Mouse (Mus musculus): Measurements from ENCODE around the gene Cux1. TPM values are rescaled to one million over a fixed set of nuclear protein-coding genes. Genes with fewer than 3 reads are reported as not detected.

Cux1 gene
- polyA plus RNA-seq, 1 experiment from 2014 or later = 114 TPM

GRCm38 (mm10) chr5:136243851-136244761, 323.2 kb downstream of the Cux1 start:
- Histone ChIP-seq H3K4me3 (peak overlapping the region; percentile 88), H3K36me3 (no peaks in the 10 kb centered on the region), H3K9me3 (no peaks in the 10 kb centered on the region), H3K27ac (peak overlapping the region; percentile 86), H3K4me1 (peaks cover 19% of the 10 kb centered on the region), H3K27me3 (no peaks in the 10 kb centered on the region), H3K4me2 (peak overlapping the region; percentile 88), H3K9ac (peak overlapping the region; percentile 68)
- ATAC-seq (ENCODE audit: borderline replicate concordance, extremely low read depth, low FRiP score, low TSS enrichment) = peak; percentile 32
- WGBS = under 1% methylated on average over 65 of the region's 67 CpGs

DNA sequence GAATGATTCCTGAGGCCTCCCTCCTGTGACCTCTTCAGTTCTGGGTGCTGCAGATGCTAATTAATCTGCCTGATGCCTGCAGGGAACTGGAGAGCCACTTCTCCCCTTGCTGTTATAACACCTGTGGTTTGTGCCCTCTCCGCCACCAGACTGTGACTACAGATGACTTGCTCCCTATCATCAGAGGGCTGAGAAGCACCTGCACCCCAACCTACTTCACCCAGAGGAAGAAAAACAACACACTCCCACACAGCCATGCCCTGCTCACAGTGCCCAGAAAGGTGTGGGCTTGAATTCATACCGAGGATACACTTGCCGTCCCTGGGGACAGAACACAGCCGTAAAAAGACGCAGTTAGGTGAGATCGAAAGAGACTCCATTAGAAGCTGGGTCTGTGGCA, 326.1 kb downstream of the Cux1 start:
- no peak overlapping the region for H3K27ac ChIP-seq
- no peak overlapping the region for H3K4me3 ChIP-seq
- no peaks in the 10 kb centered on the region for H3K9me3 ChIP-seq
- H3K36me3 ChIP-seq = no peaks in the 10 kb centered on the region
- no peak overlapping the region for H3K4me2 ChIP-seq
- no peak for ATAC-seq (ENCODE audit: borderline replicate concordance, extremely low read depth, low FRiP score, low TSS enrichment)
- H3K27me3 ChIP-seq = no peaks in the 10 kb centered on the region
- WGBS = 80% methylated on average over 6 of the region's 6 CpGs
- H3K4me1 ChIP-seq = peaks cover 24% of the 10 kb centered on the region
- no peak overlapping the region for H3K9ac ChIP-seq

- H3K36me3 ChIP-seq = no peaks in the 10 kb centered on the region
- H3K4me2 ChIP-seq = no peak overlapping the region
- no peak overlapping the region for H3K4me3 ChIP-seq
- ATAC-seq (ENCODE audit: borderline replicate concordance, extremely low read depth, low FRiP score, low TSS enrichment) = no peak
- WGBS = 55% methylated on average over 1 of the region's 1 CpGs
- peaks cover 17% of the 10 kb centered on the region for H3K4me1 ChIP-seq
- H3K9me3 ChIP-seq = no peaks in the 10 kb centered on the region
- no peak overlapping the region for H3K27ac ChIP-seq
- no peaks in the 10 kb centered on the region for H3K27me3 ChIP-seq
- no peak overlapping the region for H3K9ac ChIP-seq
Measured at GRCm38 (mm10) chr5:136240381-136240780, 326.9 kb downstream of the Cux1 start.

GRCm38 (mm10) chr5:136237607-136238006, 329.7 kb downstream of the Cux1 start:
- Histone ChIP-seq H3K4me1 (peaks cover 5% of the 10 kb centered on the region; the same call in 1 of the 2 replicates), H3K36me3 (no peaks in the 10 kb centered on the region), H3K27me3 (no peaks in the 10 kb centered on the region; the same call in 1 of the 2 replicates), H3K9me3 (no peaks in the 10 kb centered on the region), H3K27ac (no peak overlapping the region), H3K4me2 (peak overlapping the region; percentile 55), H3K4me3 (peak overlapping the region; percentile 27), H3K9ac (no peak overlapping the region)
- ATAC-seq (ENCODE audit: borderline replicate concordance, extremely low read depth, low FRiP score, low TSS enrichment) = no peak
- 2% methylated on average over 19 of the region's 19 CpGs for WGBS

DNA sequence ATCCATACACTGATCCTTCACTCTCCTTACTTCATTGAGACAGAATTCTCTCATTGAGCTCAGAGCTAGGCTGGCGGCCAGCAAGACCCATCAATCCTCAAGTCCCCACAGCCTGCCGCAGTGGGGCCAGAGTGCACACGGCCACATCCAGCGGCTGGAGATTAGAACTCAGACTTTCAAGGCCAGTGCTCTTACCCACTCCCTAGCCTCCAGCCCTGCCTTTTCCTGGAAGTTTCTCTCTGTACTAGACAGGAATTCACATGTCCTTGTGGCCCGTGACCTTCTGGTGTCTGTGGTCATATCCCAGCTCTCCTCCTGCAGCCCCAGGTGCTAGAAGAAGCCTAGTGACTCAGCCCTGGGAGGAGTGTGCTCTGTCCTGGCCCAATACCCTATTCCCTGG, 330.7 kb downstream of the Cux1 start:
- 55% methylated on average over 5 of the region's 5 CpGs for WGBS
- Histone ChIP-seq H3K4me2 (no peak overlapping the region), H3K27me3 (peaks cover 5% of the 10 kb centered on the region), H3K9ac (no peak overlapping the region), H3K4me3 (no peak overlapping the region), H3K27ac (no peak overlapping the region), H3K36me3 (no peaks in the 10 kb centered on the region; the same call in 1 of the 2 replicates), H3K4me1 (peaks cover 5% of the 10 kb centered on the region; the same call in 1 of the 2 replicates), H3K9me3 (no peaks in the 10 kb centered on the region)
- no peak for ATAC-seq (ENCODE audit: borderline replicate concordance, extremely low read depth, low FRiP score, low TSS enrichment)

DNA sequence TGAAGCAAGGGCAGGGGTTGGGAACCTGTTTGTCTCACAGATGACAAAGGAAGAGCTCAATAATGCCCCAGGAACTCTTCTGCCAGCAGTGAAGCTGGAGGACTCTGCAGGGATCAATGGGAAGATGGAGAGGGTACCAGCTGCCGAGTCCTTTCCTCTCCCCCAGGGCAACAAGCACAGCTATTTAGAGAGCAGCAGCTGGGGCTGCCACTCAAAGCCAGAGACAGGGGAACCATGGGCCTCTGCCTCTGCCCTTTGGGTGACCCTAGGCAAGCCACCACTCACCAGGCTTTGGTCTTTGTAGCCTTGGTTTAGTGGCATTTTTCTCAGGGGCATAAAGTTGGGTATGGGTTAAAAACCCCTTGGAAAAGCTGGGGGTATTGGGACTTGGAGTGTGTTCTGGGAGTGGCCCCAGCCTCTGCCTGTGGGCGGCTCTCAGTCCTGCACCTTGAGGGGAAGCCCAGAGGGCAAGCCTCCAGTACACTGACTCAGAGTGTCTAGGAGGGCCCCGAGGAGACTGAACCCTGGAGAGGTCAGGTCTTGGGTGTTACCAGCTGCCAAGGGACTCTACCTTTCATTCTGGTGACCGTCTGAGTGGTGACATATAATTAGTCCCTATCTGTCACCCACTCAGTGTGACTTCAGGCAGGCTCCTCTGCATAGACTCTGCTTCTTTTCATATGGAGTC, 336.8 kb downstream of the Cux1 start:
- Histone ChIP-seq H3K4me1 (0 out of 2 replicates have a peak, but pooled peaks cover 2% of the 10 kb centered on the region), H3K27me3 (peaks cover 7% of the 10 kb centered on the region), H3K9me3 (no peaks in the 10 kb centered on the region), H3K27ac (no peak overlapping the region), H3K4me3 (no peak overlapping the region), H3K4me2 (no peak overlapping the region), H3K36me3 (no peaks in the 10 kb centered on the region; the same call in 1 of the 2 replicates), H3K9ac (no peak overlapping the region)
- ATAC-seq (ENCODE audit: borderline replicate concordance, extremely low read depth, low FRiP score, low TSS enrichment) = no peak
- 57% methylated on average over 4 of the region's 4 CpGs for WGBS

DNA sequence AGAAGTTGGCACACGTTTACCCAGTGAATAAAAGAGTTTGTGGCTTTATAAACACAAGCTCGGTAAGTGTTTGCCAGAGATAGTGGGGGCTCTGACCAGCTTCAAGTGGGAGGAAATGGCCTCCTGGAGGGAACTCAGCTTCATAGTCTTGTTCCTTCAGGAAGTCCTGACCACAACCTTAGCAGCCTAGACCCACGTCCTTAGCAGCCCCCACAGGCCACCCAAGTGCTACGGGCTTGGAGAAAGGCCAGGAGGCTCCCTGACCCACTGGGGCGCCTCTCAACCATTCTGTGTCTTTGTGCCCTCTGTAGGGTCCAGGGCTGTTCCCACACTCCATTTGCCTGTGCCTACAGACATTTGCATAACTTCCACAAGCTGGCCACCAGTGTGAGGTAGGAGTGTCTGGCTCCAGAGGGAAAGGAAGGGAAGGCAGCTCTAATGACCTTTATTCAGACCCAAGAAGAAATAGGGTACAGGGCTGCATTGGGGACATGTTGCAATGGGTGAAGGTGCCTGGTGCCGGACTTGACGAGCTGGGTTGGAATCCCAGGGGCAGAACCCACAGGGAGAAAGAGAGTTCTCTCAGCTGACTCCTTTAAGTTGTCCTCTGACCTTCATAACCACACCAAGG, 340.9 kb downstream of the Cux1 start:
- no peaks in the 10 kb centered on the region for H3K9me3 ChIP-seq
- 0 out of 2 replicates have a peak, but pooled peaks cover 2% of the 10 kb centered on the region for H3K4me1 ChIP-seq
- no peak overlapping the region for H3K9ac ChIP-seq
- no peaks in the 10 kb centered on the region; the same call in 1 of the 2 replicates for H3K36me3 ChIP-seq
- H3K4me3 ChIP-seq = no peak overlapping the region
- H3K27me3 ChIP-seq = no peaks in the 10 kb centered on the region
- no peak overlapping the region for H3K27ac ChIP-seq
- no peak for ATAC-seq (ENCODE audit: borderline replicate concordance, extremely low read depth, low FRiP score, low TSS enrichment)
- H3K4me2 ChIP-seq = no peak overlapping the region
- 50% methylated on average over 7 of the region's 7 CpGs for WGBS

DNA sequence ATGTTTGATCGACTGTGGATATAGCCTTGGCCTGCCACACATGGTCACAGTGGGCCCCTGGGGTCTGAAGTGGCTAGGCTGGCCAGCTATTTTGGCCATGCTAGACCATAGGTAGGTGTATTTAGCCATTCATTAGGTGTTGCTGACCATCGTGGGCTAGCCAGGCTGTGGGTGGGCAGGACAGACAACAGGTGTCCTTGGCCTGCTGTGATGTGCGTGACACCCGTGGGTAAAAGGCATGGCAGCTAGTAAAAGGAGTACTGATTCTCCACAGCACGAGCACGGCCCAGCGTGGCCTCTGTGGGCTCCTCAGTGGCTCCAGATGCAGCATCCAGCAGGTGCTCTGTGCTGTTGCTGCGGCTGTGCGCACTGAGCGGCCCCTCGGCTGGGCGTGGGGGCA, 348.7 kb downstream of the Cux1 start:
- Histone ChIP-seq H3K4me3 (no peak overlapping the region), H3K27ac (no peak overlapping the region), H3K27me3 (no peaks in the 10 kb centered on the region), H3K9me3 (no peaks in the 10 kb centered on the region), H3K4me2 (no peak overlapping the region), H3K9ac (no peak overlapping the region), H3K4me1 (no peaks in the 10 kb centered on the region), H3K36me3 (no peaks in the 10 kb centered on the region)
- peak; percentile 8; the same call in 1 of the 2 replicates for ATAC-seq (ENCODE audit: borderline replicate concordance, extremely low read depth, low FRiP score, low TSS enrichment)
- 84% methylated on average over 12 of the region's 12 CpGs for WGBS

- WGBS = 66% methylated on average over 4 of the region's 4 CpGs
- H3K9me3 ChIP-seq = no peaks in the 10 kb centered on the region
- H3K4me1 ChIP-seq = no peaks in the 10 kb centered on the region
- no peaks in the 10 kb centered on the region for H3K27me3 ChIP-seq
- H3K9ac ChIP-seq = no peak overlapping the region
- no peaks in the 10 kb centered on the region for H3K36me3 ChIP-seq
- no peak overlapping the region for H3K4me2 ChIP-seq
- no peak overlapping the region for H3K4me3 ChIP-seq
- no peak; the same call in 1 of the 2 replicates for ATAC-seq (ENCODE audit: borderline replicate concordance, extremely low read depth, low FRiP score, low TSS enrichment)
- H3K27ac ChIP-seq = no peak overlapping the region
Measured at GRCm38 (mm10) chr5:136217932-136218381, 349.3 kb downstream of the Cux1 start.

DNA sequence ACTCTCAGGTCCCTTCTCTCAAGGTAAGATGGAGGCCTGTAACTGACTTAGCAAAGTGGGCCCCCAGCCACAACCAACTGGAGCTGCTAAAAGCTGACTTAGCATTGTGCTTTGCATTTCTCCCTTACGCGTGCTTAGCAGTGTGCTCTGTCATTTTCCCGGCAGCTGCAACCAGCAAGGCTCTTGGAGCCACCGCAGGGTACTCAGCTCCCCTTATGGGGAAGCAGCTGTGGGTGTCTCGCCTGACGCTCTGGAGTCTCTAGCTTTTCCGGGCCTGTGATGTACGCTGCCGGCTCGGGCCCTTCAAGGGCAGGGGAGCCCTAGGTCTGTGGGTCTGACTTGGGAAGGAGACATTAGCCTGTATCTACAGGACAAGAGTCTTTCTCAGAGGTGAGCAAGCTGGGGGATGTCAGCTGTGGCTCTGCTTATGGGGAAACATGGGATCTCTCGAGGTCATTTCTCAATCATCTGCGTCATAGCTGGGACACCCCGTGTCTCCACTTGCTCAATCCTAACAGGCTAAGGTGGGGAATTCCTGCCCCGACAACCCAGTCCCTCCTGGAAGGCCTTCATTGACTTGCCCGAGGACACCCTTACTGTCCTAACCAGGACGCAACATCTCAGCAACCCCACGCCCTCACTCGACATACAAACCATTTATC, 350.2 kb downstream of the Cux1 start:
- Histone ChIP-seq H3K4me1 (no peaks in the 10 kb centered on the region), H3K27ac (no peak overlapping the region), H3K9me3 (no peaks in the 10 kb centered on the region), H3K27me3 (no peaks in the 10 kb centered on the region), H3K9ac (no peak overlapping the region), H3K4me3 (no peak overlapping the region), H3K4me2 (no peak overlapping the region), H3K36me3 (no peaks in the 10 kb centered on the region)
- ATAC-seq (ENCODE audit: borderline replicate concordance, extremely low read depth, low FRiP score, low TSS enrichment) = no peak
- 64% methylated on average over 18 of the region's 18 CpGs for WGBS

- Histone ChIP-seq H3K4me3 (no peak overlapping the region), H3K4me2 (no peak overlapping the region), H3K9me3 (no peaks in the 10 kb centered on the region), H3K4me1 (no peaks in the 10 kb centered on the region), H3K27ac (no peak overlapping the region), H3K9ac (no peak overlapping the region), H3K27me3 (no peaks in the 10 kb centered on the region), H3K36me3 (no peaks in the 10 kb centered on the region)
- WGBS = 54% methylated on average over 5 of the region's 5 CpGs
- ATAC-seq (ENCODE audit: borderline replicate concordance, extremely low read depth, low FRiP score, low TSS enrichment) = no peak
Measured at GRCm38 (mm10) chr5:136215958-136216357, 351.3 kb downstream of the Cux1 start.

Measured in lung, embryonic 15.5 days (tissue).